Mouse (Mus musculus) layer of hippocampus, postnatal 10 days (tissue): Measurements from ENCODE around the gene Muc16. TPM values are rescaled to one million over a fixed set of nuclear protein-coding genes. Genes with fewer than 3 reads are reported as not detected.

ENCODE experiments used
- DNase-seq, 2 experiments: peaks; one replicate each; pipeline ENCODE4 v3.0.0; 2021; ENCODE audit warnings: low spot score in 2 of 2
- long read RNA-seq: library from polyadenylated mRNA; stranded (forward); transcript quantifications from one replicate; pipeline ENCODE4 v2.0.0, GENCODE M21; 2023
- microRNA-seq, 2 experiments: library from miRNA; unstranded; fragments of <30 nt; microRNA quantifications; one replicate each; pipeline ENCODE4 v1.2.0; 2021
- total RNA-seq, 2 experiments: library from RNA; stranded (reverse); gene quantifications; 2 replicates each; pipeline ENCODE4 v1.2.3; 2021

Muc16 gene
- not detected for total RNA-seq
- long read RNA-seq, partial matches to known transcripts: 0 of 1 reads
- long read RNA-seq, other reads (novel, unspliced or antisense): 1 of 1 reads

DNA sequence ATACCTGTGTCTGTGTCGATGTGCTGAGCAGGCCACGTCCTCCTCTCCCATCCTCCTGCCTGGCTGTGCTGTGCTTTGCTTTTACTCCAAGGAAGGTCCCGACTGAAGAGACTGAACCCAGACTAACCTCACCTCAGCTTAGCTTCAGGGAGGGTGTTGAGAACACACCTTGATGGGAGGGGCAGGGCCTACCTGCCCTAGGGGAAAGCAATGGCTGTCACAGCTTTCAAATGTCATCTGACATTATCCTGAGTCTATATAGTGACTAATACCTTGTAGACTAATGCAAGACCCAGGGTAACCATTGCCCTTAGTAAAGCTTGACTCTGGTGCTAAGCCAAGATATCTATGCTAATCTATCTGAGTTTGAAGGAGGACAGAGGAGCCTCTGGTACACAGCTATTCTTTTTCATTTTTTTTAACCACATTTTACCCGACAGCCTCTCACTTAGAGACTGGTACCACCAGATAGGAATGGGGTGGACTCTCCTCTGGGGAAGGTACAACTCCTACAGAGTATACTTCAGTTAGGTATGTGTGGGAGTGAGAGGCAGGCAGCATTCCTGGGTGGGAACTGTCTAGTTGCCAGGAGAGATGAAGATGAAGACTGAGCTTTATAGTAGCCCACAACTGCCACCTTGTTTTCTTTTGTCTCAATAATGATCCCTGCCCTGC, at the start of gene Muc16:
Gene Muc16 (minus strand): TSS at position 51 of the 675 bp plus-strand sequence.
- DNase-seq: no peak

- DNase-seq: no peak
Measured at GRCm38 (mm10) chr9:18722712-18723099, 48.4 kb upstream of the Muc16 start.

DNA sequence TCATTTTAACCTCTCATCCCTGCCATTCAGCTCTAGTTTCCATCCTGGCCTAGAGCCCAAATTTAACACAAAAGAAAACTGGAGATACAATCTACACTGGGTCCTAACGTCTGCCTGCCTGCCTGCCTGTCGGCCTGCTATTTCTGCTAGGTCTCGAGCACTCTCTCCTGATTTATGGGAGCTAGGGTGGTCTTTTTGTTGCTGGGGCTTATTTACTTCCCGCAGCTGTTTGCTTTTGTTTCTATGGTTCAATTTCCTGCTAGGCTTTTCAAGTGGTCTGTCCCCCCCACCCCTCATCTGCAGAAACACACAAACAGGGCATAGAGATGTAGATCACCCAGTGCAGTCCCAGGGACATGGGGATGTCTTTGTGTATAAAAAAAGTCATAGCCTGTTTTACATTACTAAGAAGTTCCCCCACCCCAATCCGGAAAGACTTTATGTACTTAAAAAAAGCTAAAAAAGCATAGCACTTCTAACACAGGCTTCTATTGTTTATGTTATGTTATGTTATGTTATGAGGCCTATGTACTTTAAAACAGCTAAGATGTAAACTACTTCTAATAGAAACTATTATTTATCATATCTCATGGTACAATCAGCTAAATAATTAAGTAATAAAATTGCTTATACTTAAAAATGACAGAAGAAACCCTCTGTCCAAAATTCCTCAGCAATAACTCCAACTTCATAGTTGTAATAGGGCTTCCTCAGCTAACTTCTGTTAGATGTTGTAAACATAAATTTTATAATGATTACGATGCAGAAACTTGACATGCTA, 47.8 kb upstream of the Muc16 start:
- DNase-seq: no peak

DNA sequence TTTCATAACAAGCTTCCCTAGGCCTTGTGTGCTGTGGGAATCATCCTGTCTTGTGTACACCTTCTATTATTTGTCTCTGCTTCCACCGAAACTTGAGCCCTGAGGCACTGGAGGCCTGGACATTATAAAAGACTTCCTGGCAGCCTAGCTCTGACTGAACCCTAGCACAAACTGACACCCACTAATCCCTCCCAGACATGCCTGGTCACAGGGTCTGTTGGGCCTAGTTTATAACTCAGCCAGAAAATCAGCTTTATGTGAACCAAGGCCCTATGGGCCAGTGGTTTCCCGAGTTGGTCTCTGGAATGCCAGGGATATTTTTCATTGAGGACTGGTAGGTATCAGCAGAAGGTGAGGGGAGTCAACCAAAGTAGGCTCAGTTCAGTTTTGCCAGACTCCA, 46.7 kb upstream of the Muc16 start:
- no peak for DNase-seq

- DNase-seq: no peak
Measured at GRCm38 (mm10) chr9:18705628-18706027, 31.3 kb upstream of the Muc16 start.

- no peak for DNase-seq
Measured at GRCm38 (mm10) chr9:18598366-18598765, 76.0 kb downstream of the Muc16 start.

DNA sequence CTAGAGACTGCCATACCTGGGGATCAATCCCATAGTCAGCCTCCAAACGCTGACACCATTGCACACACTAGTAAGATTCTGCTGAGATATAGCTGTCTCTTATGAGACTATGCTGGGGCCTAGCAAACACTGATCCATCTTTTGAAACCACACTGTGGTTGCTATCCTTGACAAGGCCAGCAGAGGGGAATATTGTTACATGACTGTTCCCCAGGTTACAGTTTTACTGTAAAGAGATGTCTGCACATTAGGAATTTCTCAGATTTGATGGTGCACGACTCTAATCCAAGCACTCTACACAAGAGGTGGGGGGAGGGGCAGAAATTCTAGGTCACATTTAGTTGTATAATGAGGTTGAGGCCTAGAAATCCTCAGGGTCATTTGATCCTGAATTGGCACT, 166.2 kb downstream of the Muc16 start:
- peak; percentile 26 to 28 for DNase-seq

- no peak for DNase-seq
Measured at GRCm38 (mm10) chr9:18478168-18478567, 196.2 kb downstream of the Muc16 start, which contains the start of the genes Zfp558 and Mbd3l1. Gene Zfp558 (minus strand): TSS chr9:18478268. Gene Mbd3l1 (plus strand): TSS chr9:18478359.

GRCm38 (mm10) chr9:18473324-18474128, 200.8 kb downstream of the Muc16 start:
- peak; percentile 71 to 79 for DNase-seq

DNA sequence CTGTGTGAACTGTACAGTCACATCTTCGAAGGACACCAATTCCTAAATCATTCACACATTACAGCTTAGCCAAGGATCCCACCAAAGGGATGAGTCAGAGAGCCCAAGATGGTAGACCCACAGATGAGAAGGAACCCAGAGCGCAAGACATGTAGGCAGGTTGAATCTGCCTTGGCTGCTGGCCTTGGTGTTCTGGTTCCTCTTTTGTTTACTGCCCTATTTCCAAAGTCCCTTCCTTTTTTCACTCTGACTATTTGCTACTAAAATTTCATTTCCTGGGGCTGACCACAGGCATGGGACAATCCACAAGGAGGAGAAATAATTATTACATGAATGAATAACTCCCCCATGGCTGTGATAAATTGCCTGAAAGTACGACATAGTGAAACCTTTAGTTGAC, 206.3 kb downstream of the Muc16 start:
- no peak for DNase-seq

DNA sequence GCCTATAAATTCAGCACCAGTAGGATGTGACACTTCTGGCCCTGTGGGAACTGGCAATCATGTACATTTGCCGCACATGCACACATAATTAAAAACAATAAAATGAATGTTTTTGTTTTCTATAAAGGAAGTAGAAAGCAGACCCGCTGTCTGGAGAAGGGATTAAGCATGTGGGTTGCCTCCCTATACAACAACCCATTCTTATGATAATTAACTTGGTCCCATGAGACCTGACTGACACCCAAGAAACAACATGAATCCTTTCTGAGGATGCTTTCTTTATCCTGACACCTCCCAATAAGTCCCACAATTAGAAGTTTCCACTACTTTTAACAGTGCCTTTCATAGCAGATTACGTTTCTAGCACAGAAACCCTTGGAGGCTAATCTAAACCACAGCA, 207.0 kb downstream of the Muc16 start:
- no peak for DNase-seq

GRCm38 (mm10) chr9:18456520-18456919, 217.8 kb downstream of the Muc16 start:
- no peak for DNase-seq

Small RNAs within 50 kb of the gene (microRNA-seq; reads per million reads assigned to microRNA genes)
- gene Gm22854: 0 reads per million in 2 experiments

Other genes starting within 250 kb of the Muc16 start
- gene Mbd3l2, start 243.9 kb downstream of the Muc16 start, total RNA-seq: not detected
- 1 to 10 TPM; 7.9 to 8.1 TPM for gene Zfp558, start 196.3 kb downstream of the Muc16 start, total RNA-seq
- gene Mbd3l1, start 196.2 kb downstream of the Muc16 start, total RNA-seq: not detected
- gene Olfr24, start 89.5 kb upstream of the Muc16 start, total RNA-seq: not detected
- not detected for gene Olfr828, start 145.0 kb upstream of the Muc16 start, total RNA-seq
- not detected for gene Olfr829, start 180.4 kb upstream of the Muc16 start, total RNA-seq
- gene Olfr830, start 200.2 kb upstream of the Muc16 start, total RNA-seq: not detected